Mouse (Mus musculus) MEL (cell line): Measurements from ENCODE around the gene Gad1. TPM values are rescaled to one million over a fixed set of nuclear protein-coding genes. Genes with fewer than 3 reads are reported as not detected.
"Not testable (repeated sequence)": the region's sequence is repeated elsewhere in the genome, so short reads cannot be mapped to it uniquely, and the experiment has no call there.

Source experiments
- DNase-seq: peaks from one replicate; pipeline ENCODE4 v3.0.0; 2011; ENCODE audit warnings: low read depth, low spot score
- H3K27ac ChIP-seq: 2 replicates; pipeline ENCODE4 v1.5.1; 2012; ENCODE audit warnings: low read depth, mild to moderate bottlenecking, control low read depth, low read length, moderate library complexity; ENCODE audit not compliant: control insufficient read depth
- H3K27me3 ChIP-seq, 2 experiments: fragments of 150-350 bp in 1 of 2; sonication (generic) in 1 of 2; 2 replicates each; pipeline ENCODE4 v1.6.1; 2012; ENCODE audit warnings: low read length in 2 of 2, mild to moderate bottlenecking in 2 of 2, improper control_type of control experiment in 1 of 2, moderate library complexity in 1 of 2; ENCODE audit not compliant: insufficient read depth in 2 of 2, control insufficient read depth in 1 of 2
- H3K36me3 ChIP-seq, 2 experiments: 2 replicates each; pipeline ENCODE4 v1.6.1; 2012 to 2014; ENCODE audit warnings: low read length in 2 of 2, improper control_type of control experiment in 1 of 2, inconsistent platforms in 1 of 2, mild to moderate bottlenecking in 1 of 2; ENCODE audit not compliant: insufficient read depth in 2 of 2, control insufficient read depth in 1 of 2
- H3K4me1 ChIP-seq, 2 experiments: fragments of 150-350 bp in 1 of 2; sonication (generic) in 1 of 2; 2 replicates each; pipeline ENCODE4 v1.6.1; 2012; ENCODE audit warnings: low read length in 2 of 2, improper control_type of control experiment in 1 of 2, mild to moderate bottlenecking in 1 of 2; ENCODE audit not compliant: insufficient read depth in 2 of 2, control insufficient read depth in 1 of 2
- H3K4me3 ChIP-seq, 2 experiments: fragments of 150-350 bp in 1 of 2; sonication (generic) in 1 of 2; 2 replicates each; pipeline ENCODE4 v1.5.1; 2012; ENCODE audit warnings: low read depth in 2 of 2, low read length in 2 of 2, mild to moderate bottlenecking in 2 of 2, moderate library complexity in 2 of 2, control low read depth in 1 of 2, improper control_type of control experiment in 1 of 2; ENCODE audit not compliant: control insufficient read depth in 1 of 2, insufficient read depth in 1 of 2
- H3K79me2 ChIP-seq: 2 replicates; pipeline ENCODE4 v1.6.1; 2012; ENCODE audit warnings: mild to moderate bottlenecking, low read length, moderate library complexity; ENCODE audit not compliant: control insufficient read depth, poor library complexity, insufficient read depth
- H3K9ac ChIP-seq: 2 replicates; pipeline ENCODE4 v1.6.1; 2012; ENCODE audit warnings: low read depth, mild to moderate bottlenecking, control low read depth, low read length, moderate library complexity; ENCODE audit not compliant: control insufficient read depth, poor library complexity, severe bottlenecking
- H3K9me3 ChIP-seq: fragments of 150-350 bp; sonication (generic); replicated peaks from 2 replicates; pipeline ENCODE4 v1.6.1; 2012; ENCODE audit warnings: mild to moderate bottlenecking, low read length, improper control_type of control experiment, moderate library complexity; ENCODE audit not compliant: insufficient read depth
- CHD1 ChIP-seq: IDR thresholded peaks from 2 replicates; pipeline ENCODE4 v1.6.1; 2012; ENCODE audit warnings: low read depth, mild to moderate bottlenecking, inconsistent platforms, low read length, improper control_type of control experiment
- CTCF ChIP-seq, 3 experiments: IDR thresholded peaks in 2 of 3; conservative IDR thresholded peaks in 1 of 3; 2 replicates each; pipeline ENCODE4 v1.5.1; 2011 to 2012; ENCODE audit warnings: low read length in 3 of 3, low read depth in 2 of 3, mild to moderate bottlenecking in 2 of 3, improper control_type of control experiment in 1 of 3, inconsistent platforms in 1 of 3, mixed read lengths in 1 of 3, moderate library complexity in 1 of 3; ENCODE audit not compliant: control insufficient read depth in 1 of 3, insufficient read depth in 1 of 3, poor library complexity in 1 of 3, severe bottlenecking in 1 of 3
- E2F4 ChIP-seq: IDR thresholded peaks from 2 replicates; pipeline ENCODE4 v1.6.1; 2011; ENCODE audit warnings: low read depth, low read length, improper control_type of control experiment, borderline replicate concordance
- ELF1 ChIP-seq: IDR thresholded peaks from 2 replicates; pipeline ENCODE4 v1.6.1; 2014; ENCODE audit warnings: low read depth, mild to moderate bottlenecking, inconsistent platforms, low read length, improper control_type of control experiment, moderate library complexity
- GABPA ChIP-seq: IDR thresholded peaks from 2 replicates; pipeline ENCODE4 v1.6.1; 2012; ENCODE audit warnings: low read depth, mild to moderate bottlenecking, inconsistent platforms, low read length, improper control_type of control experiment, moderate library complexity
- JUND ChIP-seq: IDR thresholded peaks from 2 replicates; pipeline ENCODE4 v1.6.1; 2011; ENCODE audit warnings: low read depth, mild to moderate bottlenecking, improper control_type of control experiment, low read length
- MAZ ChIP-seq: IDR thresholded peaks from 2 replicates; pipeline ENCODE4 v1.6.1; 2012; ENCODE audit warnings: low read depth, mild to moderate bottlenecking, inconsistent platforms, low read length, improper control_type of control experiment
- MXI1 ChIP-seq: IDR thresholded peaks from 2 replicates; pipeline ENCODE4 v1.6.1; 2011; ENCODE audit warnings: mild to moderate bottlenecking, low read depth, low read length, improper control_type of control experiment
- MYB ChIP-seq: IDR thresholded peaks from 2 replicates; pipeline ENCODE4 v1.6.1; 2011; ENCODE audit warnings: mild to moderate bottlenecking, low read depth, low read length, improper control_type of control experiment
- RAD21 ChIP-seq: IDR thresholded peaks from 2 replicates; pipeline ENCODE4 v1.6.1; 2011; ENCODE audit warnings: mild to moderate bottlenecking, low read depth, low read length, improper control_type of control experiment
- RCOR1 ChIP-seq: IDR thresholded peaks from 2 replicates; pipeline ENCODE4 v1.6.1; 2012; ENCODE audit warnings: low read depth, mild to moderate bottlenecking, inconsistent platforms, low read length, improper control_type of control experiment
- SIN3A ChIP-seq: IDR thresholded peaks from 2 replicates; pipeline ENCODE4 v1.6.1; 2012; ENCODE audit warnings: low read length, improper control_type of control experiment, inconsistent platforms
- SMC3 ChIP-seq: IDR thresholded peaks from 2 replicates; pipeline ENCODE4 v1.6.1; 2011; ENCODE audit warnings: low read depth, low read length, improper control_type of control experiment
- TAL1 ChIP-seq: IDR thresholded peaks from 2 replicates; pipeline ENCODE4 v1.6.1; 2012; ENCODE audit warnings: mild to moderate bottlenecking, inconsistent platforms, low read length, moderate library complexity, mixed read lengths
- USF1 ChIP-seq: IDR thresholded peaks from 2 replicates; pipeline ENCODE4 v1.6.1; 2014; ENCODE audit warnings: low read depth, mild to moderate bottlenecking, inconsistent platforms, low read length, improper control_type of control experiment, moderate library complexity
- ZC3H11A ChIP-seq: IDR thresholded peaks from 2 replicates; pipeline ENCODE4 v1.6.1; 2012; ENCODE audit warnings: low read depth, mild to moderate bottlenecking, inconsistent platforms, low read length, improper control_type of control experiment
- ZNF384 ChIP-seq: IDR thresholded peaks from 2 replicates; pipeline ENCODE4 v1.6.1; 2012; ENCODE audit warnings: low read depth, mild to moderate bottlenecking, inconsistent platforms, low read length, improper control_type of control experiment
- polyA plus RNA-seq, 2 experiments: library from polyadenylated mRNA; stranded (reverse) in 1 of 2; unstranded in 1 of 2; fragments of >175 nt in 1 of 2; fragments of >200 nt in 1 of 2; gene quantifications; 2 replicates each; pipeline versions ENCODE4 v1.2.1 to v1.2.4; 2012; ENCODE audit warnings: low replicate concordance in 2 of 2, low read depth in 1 of 2; ENCODE audit not compliant: insufficient read length in 2 of 2, insufficient read depth in 1 of 2, missing spikeins in 1 of 2
- total RNA-seq: library from RNA; depleted of rRNA; stranded (reverse); fragments of 300-350 nt; gene quantifications from 2 replicates; pipeline ENCODE4 v1.2.3, GENCODE M21; 2012

The Gad1 gene
- total and polyA plus RNA-seq, 3 experiments: not detected

- DNase-seq: no peak
- TF ChIP-seq SIN3A: no peak
- TF ChIP-seq USF1: no peak
- no peak for TF ChIP-seq MAZ
- no peak for TF ChIP-seq MYB
- no peak for TF ChIP-seq E2F4
- TF ChIP-seq MXI1: no peak
- TF ChIP-seq ZNF384: no peak
- no peak for TF ChIP-seq CHD1
- no peak for TF ChIP-seq RCOR1
- TF ChIP-seq GABPA: no peak
- TF ChIP-seq JUND: no peak
- no peak for TF ChIP-seq TAL1
- TF ChIP-seq ZC3H11A: no peak
- no peak for TF ChIP-seq ELF1
Measured at GRCm38 (mm10) chr2:70509021-70509632, 43.7 kb upstream of the Gad1 start.

GRCm38 (mm10) chr2:70538283-70538682, 14.6 kb upstream of the Gad1 start:
- not testable (repeated sequence) for H3K4me1 ChIP-seq, DNase-seq, H3K27ac ChIP-seq, H3K9me3 ChIP-seq, H3K27me3 ChIP-seq, H3K4me3 ChIP-seq, H3K36me3 ChIP-seq, H3K9ac ChIP-seq, H3K79me2 ChIP-seq
- TF ChIP-seq RAD21: peak; percentile 19
- TF ChIP-seq CTCF (IDR thresholded peaks at IDR 0.05 in 2 of 3, conservative IDR thresholded peaks at IDR 0.05 in 1 of 3; ENCODE audit: control insufficient read depth in 1 of 3, insufficient read depth in 1 of 3, low read depth in 2 of 3, low read length in 3 of 3, poor library complexity in 1 of 3, severe bottlenecking in 1 of 3): peak in 2 of 3 experiments; percentile 33 to 67; a peak in 4 of 6 replicates
- TF ChIP-seq SMC3: peak; percentile 26; the same call in 1 of the 2 replicates

More at GRCm38 (mm10) chr2:70509021-70509632, 43.7 kb upstream of the Gad1 start:
- no peaks in the 10 kb centered on the region for H3K4me1 ChIP-seq
- H3K9ac ChIP-seq: no peak overlapping the region
- no peak overlapping the region for H3K27ac ChIP-seq
- no peaks in the 10 kb centered on the region for H3K36me3 ChIP-seq
- H3K79me2 ChIP-seq: no peaks in the 10 kb centered on the region
- no peaks in the 10 kb centered on the region for H3K27me3 ChIP-seq
- no peaks in the 10 kb centered on the region for H3K9me3 ChIP-seq
- H3K4me3 ChIP-seq: no peak overlapping the region
